Mouse (Mus musculus): ENCODE data around the gene Mlst8. TPM values are rescaled to one million over a fixed set of nuclear protein-coding genes. Genes with fewer than 3 reads are reported as not detected.

The Mlst8 gene
- polyA plus RNA-seq, 1 experiment from 2014 or later = 11.8 TPM

DNA sequence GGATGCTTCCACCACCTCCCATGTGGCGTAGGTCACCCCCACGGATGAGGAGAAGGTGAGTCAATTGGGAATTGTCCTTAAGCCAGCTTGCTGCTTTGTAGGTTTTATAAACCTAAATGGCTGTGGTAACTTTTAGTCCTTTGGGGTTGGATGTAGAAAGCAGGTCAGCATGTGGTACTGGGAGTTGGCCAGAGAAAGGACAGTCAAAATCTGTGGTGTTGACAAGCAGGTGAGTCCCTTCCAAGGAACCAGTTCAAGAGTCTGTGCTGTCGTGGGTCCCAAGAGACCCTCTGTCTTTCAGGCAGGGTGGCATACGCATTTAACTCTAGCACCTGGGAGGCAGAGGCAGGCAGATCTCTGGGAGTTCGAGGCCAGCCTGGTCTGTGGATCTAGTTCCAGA is 54.4 kb downstream of the Mlst8 start:
- Histone ChIP-seq H3K4me3 (ENCODE audit: low read depth, low read length) (no peak overlapping the region), H3K9me3 (replicated peaks; ENCODE audit: control insufficient read depth, low read length) (no peaks in the 10 kb centered on the region), H3K36me3 (ENCODE audit: control insufficient read depth, insufficient read depth) (peaks cover 54% of the 10 kb centered on the region), H3K4me1 (ENCODE audit: control insufficient read depth, low read depth, low read length) (peaks cover 17% of the 10 kb centered on the region), H3K4me2 (ENCODE audit: low read depth, low read length) (no peak overlapping the region), H3K27ac (ENCODE audit: low read length) (no peak overlapping the region), H3K9ac (ENCODE audit: low read depth, low read length) (no peak overlapping the region), H3K27me3 (ENCODE audit: control insufficient read depth, insufficient read depth, low read depth, low read length) (no peaks in the 10 kb centered on the region)
- WGBS (ENCODE audit: insufficient replicate concordance) = 81% methylated on average over 5 of the region's 5 CpGs
- no peak for ATAC-seq (ENCODE audit: low read depth)

Other genes starting within 250 kb of the Mlst8 start
- 72.1 and 75.2 TPM in 2 replicates for gene Ccnf, start 227.6 kb downstream of the Mlst8 start, polyA plus RNA-seq (2015; fragmentation: Nextera tagmentation; extraction: Ambion mirVana)
- not detected in 2 replicates for gene Abca17, start 128.0 kb downstream of the Mlst8 start, polyA plus RNA-seq (2015; fragmentation: Nextera tagmentation; extraction: Ambion mirVana)
- 13.4 and 15.0 TPM in 2 replicates for gene Abca3, start 127.1 kb downstream of the Mlst8 start, polyA plus RNA-seq (2015; fragmentation: Nextera tagmentation; extraction: Ambion mirVana)
- 96.9 and 101 TPM in 2 replicates for gene Rnps1, start 64.5 kb downstream of the Mlst8 start, polyA plus RNA-seq (2015; fragmentation: Nextera tagmentation; extraction: Ambion mirVana)
- gene Eci1, start 52.4 kb downstream of the Mlst8 start, polyA plus RNA-seq (2015; fragmentation: Nextera tagmentation; extraction: Ambion mirVana) = 94.0 and 95.5 TPM in 2 replicates
- gene Dnase1l2, start 36.0 kb downstream of the Mlst8 start, polyA plus RNA-seq (2015; fragmentation: Nextera tagmentation; extraction: Ambion mirVana) = 0.49 and 0.67 TPM in 2 replicates
- gene E4f1, start 8.8 kb downstream of the Mlst8 start, polyA plus RNA-seq (2015; fragmentation: Nextera tagmentation; extraction: Ambion mirVana) = 11.4 and 12.3 TPM in 2 replicates
- 48.2 and 49.0 TPM in 2 replicates for gene Pgp, start 8.7 kb downstream of the Mlst8 start, polyA plus RNA-seq (2015; fragmentation: Nextera tagmentation; extraction: Ambion mirVana)
- not detected in 2 replicates for gene Bricd5, start 5.2 kb downstream of the Mlst8 start, polyA plus RNA-seq (2015; fragmentation: Nextera tagmentation; extraction: Ambion mirVana)
- 0.08 and 0.13 TPM in 2 replicates for gene Caskin1, start 9.5 kb upstream of the Mlst8 start, polyA plus RNA-seq (2015; fragmentation: Nextera tagmentation; extraction: Ambion mirVana)
- gene Traf7, start 48.9 kb upstream of the Mlst8 start, polyA plus RNA-seq (2015; fragmentation: Nextera tagmentation; extraction: Ambion mirVana) = 28.5 and 29.6 TPM in 2 replicates
- 0.46 and 0.87 TPM in 2 replicates for gene Rab26, start 55.1 kb upstream of the Mlst8 start, polyA plus RNA-seq (2015; fragmentation: Nextera tagmentation; extraction: Ambion mirVana)
- 2.7 and 4.0 TPM in 2 replicates for gene Pkd1, start 70.8 kb upstream of the Mlst8 start, polyA plus RNA-seq (2015; fragmentation: Nextera tagmentation; extraction: Ambion mirVana)
- 20.6 and 23.7 TPM in 2 replicates for gene Tsc2, start 153.6 kb upstream of the Mlst8 start, polyA plus RNA-seq (2015; fragmentation: Nextera tagmentation; extraction: Ambion mirVana)
- 5.9 and 6.7 TPM in 2 replicates for gene Nthl1, start 153.6 kb upstream of the Mlst8 start, polyA plus RNA-seq (2015; fragmentation: Nextera tagmentation; extraction: Ambion mirVana)
- gene Slc9a3r2, start 171.2 kb upstream of the Mlst8 start, polyA plus RNA-seq (2015; fragmentation: Nextera tagmentation; extraction: Ambion mirVana) = 9.8 and 11.8 TPM in 2 replicates
- 0.15 and 0.38 TPM in 2 replicates for gene Npw, start 179.4 kb upstream of the Mlst8 start, polyA plus RNA-seq (2015; fragmentation: Nextera tagmentation; extraction: Ambion mirVana)
- 6.3 and 8.7 TPM in 2 replicates for gene Zfp598, start 190.6 kb upstream of the Mlst8 start, polyA plus RNA-seq (2015; fragmentation: Nextera tagmentation; extraction: Ambion mirVana)
- 0.05 and 0.21 TPM in 2 replicates for gene Syngr3, start 210.9 kb upstream of the Mlst8 start, polyA plus RNA-seq (2015; fragmentation: Nextera tagmentation; extraction: Ambion mirVana)
- gene Gfer, start 217.1 kb upstream of the Mlst8 start, polyA plus RNA-seq (2015; fragmentation: Nextera tagmentation; extraction: Ambion mirVana) = 23.7 and 23.9 TPM in 2 replicates
- 0.37 and 0.42 TPM in 2 replicates for gene Noxo1, start 217.2 kb upstream of the Mlst8 start, polyA plus RNA-seq (2015; fragmentation: Nextera tagmentation; extraction: Ambion mirVana)
- 29.3 and 29.5 TPM in 2 replicates for gene Tbl3, start 228.6 kb upstream of the Mlst8 start, polyA plus RNA-seq (2015; fragmentation: Nextera tagmentation; extraction: Ambion mirVana)
- gene Rnf151, start 239.0 kb upstream of the Mlst8 start, polyA plus RNA-seq (2015; fragmentation: Nextera tagmentation; extraction: Ambion mirVana) = 0.07 TPM in 1 of 2 replicates, not detected in the other
- 868 and 907 TPM in 2 replicates for gene Rps2, start 239.0 kb upstream of the Mlst8 start, polyA plus RNA-seq (2015; fragmentation: Nextera tagmentation; extraction: Ambion mirVana)
- 168 and 174 TPM in 2 replicates for gene Ndufb10, start 245.4 kb upstream of the Mlst8 start, polyA plus RNA-seq (2015; fragmentation: Nextera tagmentation; extraction: Ambion mirVana)
- gene Rpl3l, start 248.7 kb upstream of the Mlst8 start, polyA plus RNA-seq (2015; fragmentation: Nextera tagmentation; extraction: Ambion mirVana) = 0.34 TPM in 1 of 2 replicates, not detected in the other

All from liver, embryonic 16.5 days (tissue).